Mouse (Mus musculus) megakaryocyte, embryonic 14.5 days (primary cell): ENCODE results near the gene Tspan17. TPM values are rescaled to one million over a fixed set of nuclear protein-coding genes. Genes with fewer than 3 reads are reported as not detected.

Experiments
- H3K27me3 ChIP-seq: replicated peaks from 2 replicates; pipeline ENCODE3; 2012; ENCODE audit warnings: inconsistent platforms
- H3K36me3 ChIP-seq: replicated peaks from 2 replicates; pipeline ENCODE3; 2012; ENCODE audit warnings: low read length, inconsistent platforms, mixed read lengths
- H3K4me1 ChIP-seq: 2 replicates; pipeline ENCODE4 v1.6.1; 2012; ENCODE audit warnings: inconsistent platforms
- H3K4me3 ChIP-seq: replicated peaks from 2 replicates; pipeline ENCODE3; 2012; ENCODE audit warnings: moderate library complexity, mild to moderate bottlenecking, inconsistent platforms
- H3K9me3 ChIP-seq: 2 replicates; pipeline ENCODE4 v1.6.1; 2012; ENCODE audit warnings: inconsistent platforms
- FLI1 ChIP-seq: IDR thresholded peaks from 2 replicates; pipeline ENCODE4 v1.6.1; 2012; ENCODE audit warnings: low read length, inconsistent platforms, mixed read lengths
- GATA1 ChIP-seq: IDR thresholded peaks from 3 replicates; pipeline ENCODE4 v1.6.1; 2012; ENCODE audit warnings: mixed read lengths, low read length, inconsistent platforms, borderline replicate concordance
- polyA plus RNA-seq: library from polyadenylated mRNA; stranded (reverse); fragments of >175 nt; gene quantifications from 2 replicates; pipeline ENCODE4 v1.2.3, GENCODE M21; 2012; ENCODE audit warnings: low replicate concordance; ENCODE audit not compliant: insufficient read depth

Gene Tspan17
- polyA plus RNA-seq, 1 experiment: 8.0 TPM

GRCm38 (mm10) chr13:54827992-54828391 is 38.8 kb downstream of the Tspan17 start:
- H3K4me3 ChIP-seq: no peak overlapping the region
- TF ChIP-seq GATA1: no peak
- no peak for TF ChIP-seq FLI1
- no peaks in the 10 kb centered on the region for H3K36me3 ChIP-seq
- H3K4me1 ChIP-seq: peaks cover 3% of the 10 kb centered on the region; the same call in 1 of the 2 replicates
- peaks cover 28% of the 10 kb centered on the region for H3K27me3 ChIP-seq
- no peaks in the 10 kb centered on the region for H3K9me3 ChIP-seq

- peaks cover 26% of the 10 kb centered on the region for H3K27me3 ChIP-seq
- H3K4me3 ChIP-seq: no peak overlapping the region
- H3K4me1 ChIP-seq: peaks cover 3% of the 10 kb centered on the region; the same call in 1 of the 2 replicates
- TF ChIP-seq GATA1 (no peak), FLI1 (no peak)
- no peaks in the 10 kb centered on the region for H3K36me3 ChIP-seq
- H3K9me3 ChIP-seq: no peaks in the 10 kb centered on the region
Observed at GRCm38 (mm10) chr13:54828508-54828907, 39.3 kb downstream of the Tspan17 start.

DNA sequence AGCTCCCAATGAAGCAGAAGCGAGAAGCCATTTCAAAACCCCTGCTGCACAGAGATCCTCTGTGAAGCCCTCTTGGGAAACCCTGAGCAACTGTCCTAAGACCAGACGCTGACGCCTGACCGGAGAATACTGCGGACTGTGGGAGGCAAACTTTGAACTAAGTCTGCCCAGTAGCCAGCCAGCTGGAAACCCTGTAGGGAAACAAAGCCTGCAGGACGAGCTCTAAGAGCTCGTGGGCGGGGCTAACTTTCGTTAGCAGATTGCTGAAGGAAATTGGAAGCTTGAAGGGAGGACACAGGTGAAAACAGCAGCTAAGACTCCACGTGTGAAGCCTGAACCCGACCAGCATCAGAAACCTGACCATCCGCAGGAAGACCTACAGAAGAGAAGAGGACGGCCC is 40.3 kb downstream of the Tspan17 start:
- Histone ChIP-seq H3K4me1 (peaks cover 3% of the 10 kb centered on the region; the same call in 1 of the 2 replicates), H3K9me3 (no peaks in the 10 kb centered on the region), H3K4me3 (no peak overlapping the region), H3K36me3 (no peaks in the 10 kb centered on the region), H3K27me3 (peaks cover 18% of the 10 kb centered on the region)
- TF ChIP-seq GATA1 (no peak), FLI1 (no peak)

- Histone ChIP-seq H3K4me1 (0 out of 2 replicates have a peak, but pooled peaks cover 3% of the 10 kb centered on the region), H3K27me3 (peaks cover 16% of the 10 kb centered on the region), H3K9me3 (peaks cover 6% of the 10 kb centered on the region), H3K4me3 (no peak overlapping the region), H3K36me3 (no peaks in the 10 kb centered on the region)
- no peak for TF ChIP-seq FLI1
- no peak for TF ChIP-seq GATA1
Observed at GRCm38 (mm10) chr13:54836351-54837030, 47.3 kb downstream of the Tspan17 start.

DNA sequence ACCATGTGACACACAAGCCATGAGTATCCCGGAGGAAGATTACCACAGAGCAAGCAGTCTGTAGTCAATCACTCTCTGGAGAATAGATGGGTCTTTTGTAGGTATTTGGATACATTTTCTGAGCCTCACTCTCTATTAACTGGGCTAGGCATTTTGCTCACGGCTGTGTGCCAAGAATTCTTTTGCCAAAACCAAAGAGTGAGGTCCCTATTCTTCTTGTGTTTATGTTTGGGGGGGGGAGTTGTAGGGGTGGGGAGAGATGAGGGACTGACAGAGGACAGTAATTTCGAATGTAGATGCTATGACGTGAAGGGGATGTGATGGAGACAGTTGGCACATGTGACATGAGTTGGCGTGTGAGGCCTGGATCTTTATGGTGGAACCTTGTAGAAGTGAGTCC is 47.9 kb downstream of the Tspan17 start:
- no peak for TF ChIP-seq FLI1
- TF ChIP-seq GATA1: no peak
- peaks cover 16% of the 10 kb centered on the region for H3K27me3 ChIP-seq
- no peaks in the 10 kb centered on the region for H3K36me3 ChIP-seq
- no peak overlapping the region for H3K4me3 ChIP-seq
- peaks cover 12% of the 10 kb centered on the region for H3K9me3 ChIP-seq
- H3K4me1 ChIP-seq: 0 out of 2 replicates have a peak, but pooled peaks cover 3% of the 10 kb centered on the region

GRCm38 (mm10) chr13:54837471-54837889 is 48.3 kb downstream of the Tspan17 start:
- H3K9me3 ChIP-seq: peaks cover 16% of the 10 kb centered on the region
- 0 out of 2 replicates have a peak, but pooled peaks cover 3% of the 10 kb centered on the region for H3K4me1 ChIP-seq
- TF ChIP-seq FLI1 (no peak), GATA1 (no peak)
- no peaks in the 10 kb centered on the region for H3K36me3 ChIP-seq
- no peak overlapping the region for H3K4me3 ChIP-seq
- H3K27me3 ChIP-seq: peaks cover 16% of the 10 kb centered on the region

DNA sequence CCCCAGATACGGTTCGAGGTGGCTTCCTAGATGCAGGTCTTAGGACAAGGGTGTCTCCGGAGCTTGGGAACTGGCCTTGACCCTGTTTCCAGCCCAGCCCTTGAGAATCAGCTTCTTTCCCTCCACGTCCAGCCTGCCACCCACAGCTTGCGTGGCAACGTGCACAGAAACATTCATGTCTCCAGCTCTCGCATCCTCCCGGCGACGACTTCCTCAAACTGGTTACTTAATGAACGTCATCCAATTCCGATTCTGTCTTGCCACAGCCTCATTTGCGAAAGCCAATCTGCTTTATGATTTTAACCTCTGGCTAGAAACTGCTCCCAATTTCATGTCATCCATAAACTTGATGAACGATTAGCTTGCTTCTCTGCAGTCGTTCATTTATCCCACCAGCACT is 49.4 kb downstream of the Tspan17 start:
- Histone ChIP-seq H3K27me3 (peaks cover 16% of the 10 kb centered on the region), H3K4me1 (0 out of 2 replicates have a peak, but pooled peaks cover 3% of the 10 kb centered on the region), H3K9me3 (peaks cover 20% of the 10 kb centered on the region), H3K36me3 (no peaks in the 10 kb centered on the region), H3K4me3 (no peak overlapping the region)
- no peak for TF ChIP-seq FLI1
- no peak for TF ChIP-seq GATA1

GRCm38 (mm10) chr13:54839211-54839610 is 50.0 kb downstream of the Tspan17 start:
- no peaks in the 10 kb centered on the region for H3K36me3 ChIP-seq
- 0 out of 2 replicates have a peak, but pooled peaks cover 3% of the 10 kb centered on the region for H3K4me1 ChIP-seq
- TF ChIP-seq GATA1 (no peak), FLI1 (no peak)
- no peak overlapping the region for H3K4me3 ChIP-seq
- peaks cover 16% of the 10 kb centered on the region for H3K27me3 ChIP-seq
- H3K9me3 ChIP-seq: peaks cover 20% of the 10 kb centered on the region

DNA sequence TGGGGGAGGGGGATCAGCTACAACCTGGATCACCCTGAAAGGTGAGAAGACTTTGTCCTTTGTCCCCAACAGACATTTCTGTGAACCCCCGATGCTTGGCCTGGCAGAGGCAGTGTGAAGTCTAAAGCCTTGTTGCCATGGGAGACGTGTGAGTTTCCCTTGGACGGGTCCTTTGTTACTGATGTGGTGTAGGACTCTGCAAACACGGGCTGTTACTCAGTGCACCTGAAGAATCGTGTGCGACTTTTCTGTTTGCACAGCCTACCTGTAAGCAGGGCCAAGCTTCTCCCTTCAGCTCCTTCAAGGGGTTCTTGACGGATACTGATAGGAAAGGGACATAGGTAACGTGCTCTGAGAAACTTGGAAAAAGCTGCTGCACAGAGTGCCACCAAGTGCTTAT is 55.4 kb downstream of the Tspan17 start:
- H3K27me3 ChIP-seq: peaks cover 10% of the 10 kb centered on the region
- TF ChIP-seq GATA1 (no peak), FLI1 (no peak)
- H3K4me1 ChIP-seq: no peaks in the 10 kb centered on the region
- no peak overlapping the region for H3K4me3 ChIP-seq
- H3K9me3 ChIP-seq: peaks cover 20% of the 10 kb centered on the region
- no peaks in the 10 kb centered on the region for H3K36me3 ChIP-seq

Other genes starting within 250 kb of the Tspan17 start
- gene 4833439L19Rik, start 223.9 kb upstream of the Tspan17 start, polyA plus RNA-seq: 23.2 and 24.6 TPM in 2 replicates
- gene Arl10, start 214.4 kb upstream of the Tspan17 start, polyA plus RNA-seq: 11.5 TPM in 1 of 2 replicates, not detected in the other
- gene Nop16, start 199.3 kb upstream of the Tspan17 start, polyA plus RNA-seq: 6.9 and 22.1 TPM in 2 replicates
- 13.6 and 46.2 TPM in 2 replicates for gene Higd2a, start 199.2 kb upstream of the Tspan17 start, polyA plus RNA-seq
- 72.4 and 308 TPM in 2 replicates for gene Cltb, start 178.0 kb upstream of the Tspan17 start, polyA plus RNA-seq
- 1.5 and 13.9 TPM in 2 replicates for gene Faf2, start 167.6 kb upstream of the Tspan17 start, polyA plus RNA-seq
- gene Rnf44, start 95.5 kb upstream of the Tspan17 start, polyA plus RNA-seq: 132 and 507 TPM in 2 replicates
- gene Cdhr2, start 87.9 kb upstream of the Tspan17 start, polyA plus RNA-seq: not detected in 2 replicates
- not detected in 2 replicates for gene Gprin1, start 39.5 kb upstream of the Tspan17 start, polyA plus RNA-seq
- 0.62 TPM in 1 of 2 replicates, not detected in the other for gene Sncb, start 22.8 kb upstream of the Tspan17 start, polyA plus RNA-seq
- not detected in 2 replicates for gene Eif4e1b, start 5.4 kb upstream of the Tspan17 start, polyA plus RNA-seq
- gene Unc5a, start 160.0 kb downstream of the Tspan17 start, polyA plus RNA-seq: not detected in 2 replicates
- gene Hk3, start 232.0 kb downstream of the Tspan17 start, polyA plus RNA-seq: 10.3 TPM in 1 of 2 replicates, not detected in the other